Mouse (Mus musculus): ENCODE data around the gene Spop. TPM values are rescaled to one million over a fixed set of nuclear protein-coding genes. Genes with fewer than 3 reads are reported as not detected.

Spop gene
- polyA plus RNA-seq, 1 experiment from 2014 or later: 114 TPM

DNA sequence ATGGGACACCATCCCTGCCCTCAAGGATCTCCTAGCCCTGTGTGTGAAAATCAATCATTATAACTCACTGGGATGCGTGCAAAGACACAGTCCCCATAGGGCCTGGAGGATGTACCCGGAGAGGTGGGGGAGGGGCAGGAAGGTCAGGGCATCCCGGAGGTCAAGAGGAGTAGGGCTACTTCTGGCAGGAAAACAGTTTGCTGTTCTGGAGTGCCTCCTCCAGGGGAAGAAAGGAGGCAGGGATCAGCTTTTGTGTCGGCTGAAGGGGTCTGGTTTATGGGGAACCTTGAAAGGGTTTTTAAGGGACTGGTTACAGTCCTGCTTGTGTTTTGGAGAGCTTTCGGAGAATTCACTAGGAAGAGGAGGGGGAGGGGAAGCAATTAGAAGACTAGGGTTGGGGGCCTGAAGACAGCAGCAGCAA lies 102.6 kb downstream of the Spop start:
- peak overlapping the region; percentile 16; the same call in 1 of the 2 replicates for H3K4me2 ChIP-seq (ENCODE audit: low read depth, severe bottlenecking)
- ATAC-seq (ENCODE audit: insufficient number of reproducible peaks, low FRiP score, low TSS enrichment, low read depth) (no peak), DNase-seq (ENCODE audit: low spot score) (peak; percentile 62)
- under 1% methylated on average over 5 of the region's 5 CpGs for WGBS
- no peaks in the 10 kb centered on the region for H3K36me3 ChIP-seq (ENCODE audit: control insufficient read depth, insufficient read depth, low read length)
- H3K9ac ChIP-seq (ENCODE audit: low read length): no peak overlapping the region; the same call in 1 of the 2 replicates
- H3K4me1 ChIP-seq (ENCODE audit: control insufficient read depth, insufficient read depth, low read length): peaks cover 16% of the 10 kb centered on the region
- H3K4me3 ChIP-seq (ENCODE audit: low read depth, low read length): no peak overlapping the region
- no peaks in the 10 kb centered on the region for H3K9me3 ChIP-seq (ENCODE audit: control insufficient read depth, low read length)
- peaks cover 20% of the 10 kb centered on the region for H3K27me3 ChIP-seq (ENCODE audit: control insufficient read depth, insufficient read depth, low read length)
- peak overlapping the region; percentile 63 for H3K27ac ChIP-seq (replicated peaks; ENCODE audit: low read depth, low read length)

DNA sequence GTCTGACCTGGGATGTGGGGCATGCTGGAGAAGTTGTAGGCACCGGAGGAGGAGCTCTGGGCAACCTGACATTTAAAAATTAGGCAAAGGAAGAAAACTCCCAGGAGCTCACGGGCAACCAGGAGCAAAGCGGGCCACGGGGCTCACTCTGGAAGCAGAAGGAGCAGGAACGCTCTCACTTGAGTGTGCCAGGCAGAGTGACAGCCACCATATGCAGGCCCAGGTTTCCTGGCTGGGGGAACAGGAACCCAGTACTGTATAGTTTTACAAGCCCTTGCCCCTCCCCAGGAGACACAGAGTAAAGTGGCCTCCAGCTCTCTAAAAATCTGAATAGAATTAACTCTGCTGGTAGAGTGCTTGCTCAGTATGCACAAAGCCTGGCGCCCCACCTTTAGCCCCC lies 103.3 kb downstream of the Spop start:
- no peak overlapping the region for H3K4me3 ChIP-seq (ENCODE audit: low read depth, low read length)
- H3K9ac ChIP-seq (ENCODE audit: low read length): no peak overlapping the region; the same call in 1 of the 2 replicates
- DNase-seq (ENCODE audit: low spot score) (no peak), ATAC-seq (ENCODE audit: insufficient number of reproducible peaks, low FRiP score, low TSS enrichment, low read depth) (no peak)
- H3K4me2 ChIP-seq (ENCODE audit: low read depth, severe bottlenecking): peak overlapping the region; percentile 16; the same call in 1 of the 2 replicates
- H3K9me3 ChIP-seq (ENCODE audit: control insufficient read depth, low read length): no peaks in the 10 kb centered on the region
- WGBS: 36% methylated on average over 6 of the region's 6 CpGs
- peaks cover 16% of the 10 kb centered on the region for H3K4me1 ChIP-seq (ENCODE audit: control insufficient read depth, insufficient read depth, low read length)
- peak overlapping the region; percentile 63 for H3K27ac ChIP-seq (replicated peaks; ENCODE audit: low read depth, low read length)
- H3K36me3 ChIP-seq (ENCODE audit: control insufficient read depth, insufficient read depth, low read length): no peaks in the 10 kb centered on the region
- H3K27me3 ChIP-seq (ENCODE audit: control insufficient read depth, insufficient read depth, low read length): peaks cover 20% of the 10 kb centered on the region

DNA sequence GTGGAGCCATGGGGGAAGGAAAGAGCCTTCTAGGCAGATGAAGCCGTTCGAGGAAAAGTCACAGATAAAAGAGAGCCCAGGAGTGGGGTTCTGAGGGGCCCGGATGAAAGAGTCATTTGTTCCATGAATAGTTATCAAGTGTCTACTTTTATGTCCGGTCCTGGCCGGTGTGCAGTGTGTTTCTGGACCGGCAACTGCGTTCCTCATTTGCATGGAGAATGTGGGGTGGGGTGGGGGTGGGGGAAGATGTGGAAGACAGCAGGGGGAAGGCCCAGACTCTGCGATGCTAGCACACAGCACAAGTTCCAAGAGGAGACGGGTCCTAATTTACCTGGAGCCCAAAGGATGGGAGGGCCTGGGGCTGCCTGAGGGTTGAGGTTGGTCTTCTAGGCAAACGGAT lies 105.4 kb downstream of the Spop start:
- WGBS: 71% methylated on average over 10 of the region's 10 CpGs
- DNase-seq (ENCODE audit: low spot score) (no peak), ATAC-seq (ENCODE audit: insufficient number of reproducible peaks, low FRiP score, low TSS enrichment, low read depth) (no peak)
- Histone ChIP-seq H3K27me3 (ENCODE audit: control insufficient read depth, insufficient read depth, low read length) (peaks cover 8% of the 10 kb centered on the region), H3K9ac (ENCODE audit: low read length) (no peak overlapping the region), H3K4me3 (ENCODE audit: low read depth, low read length) (no peak overlapping the region), H3K36me3 (ENCODE audit: control insufficient read depth, insufficient read depth, low read length) (no peaks in the 10 kb centered on the region), H3K9me3 (ENCODE audit: control insufficient read depth, low read length) (no peaks in the 10 kb centered on the region), H3K4me1 (ENCODE audit: control insufficient read depth, insufficient read depth, low read length) (peaks cover 16% of the 10 kb centered on the region), H3K27ac (replicated peaks; ENCODE audit: low read depth, low read length) (no peak overlapping the region), H3K4me2 (ENCODE audit: low read depth, severe bottlenecking) (no peak overlapping the region)

DNA sequence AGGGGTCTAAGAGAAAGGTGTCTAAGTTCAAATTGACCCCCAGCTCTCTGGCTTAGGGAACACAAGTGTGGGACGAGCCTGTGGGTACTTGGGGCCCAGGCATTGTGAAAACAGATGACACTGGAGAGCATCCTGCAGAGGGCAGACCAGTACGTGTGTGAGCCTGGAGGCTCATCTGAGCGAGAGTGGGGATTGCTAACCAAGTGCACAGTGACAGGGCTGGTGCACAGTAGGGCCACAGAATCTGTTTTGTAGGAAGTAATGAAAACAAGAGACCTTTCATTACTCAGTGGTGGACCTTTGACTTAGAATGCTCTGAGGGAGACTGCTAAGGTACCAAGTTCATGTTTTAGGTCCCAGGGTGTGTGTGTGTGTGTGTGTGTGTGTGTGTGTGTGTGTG lies 106.1 kb downstream of the Spop start:
- Histone ChIP-seq H3K27me3 (ENCODE audit: control insufficient read depth, insufficient read depth, low read length) (peaks cover 4% of the 10 kb centered on the region), H3K4me2 (ENCODE audit: low read depth, severe bottlenecking) (no peak overlapping the region), H3K27ac (replicated peaks; ENCODE audit: low read depth, low read length) (no peak overlapping the region), H3K9ac (ENCODE audit: low read length) (no peak overlapping the region), H3K4me3 (ENCODE audit: low read depth, low read length) (no peak overlapping the region), H3K9me3 (ENCODE audit: control insufficient read depth, low read length) (no peaks in the 10 kb centered on the region), H3K4me1 (ENCODE audit: control insufficient read depth, insufficient read depth, low read length) (peaks cover 16% of the 10 kb centered on the region), H3K36me3 (ENCODE audit: control insufficient read depth, insufficient read depth, low read length) (no peaks in the 10 kb centered on the region)
- no peak for DNase-seq (ENCODE audit: low spot score)
- ATAC-seq (ENCODE audit: insufficient number of reproducible peaks, low FRiP score, low TSS enrichment, low read depth): no peak
- WGBS: 62% methylated on average over 3 of the region's 3 CpGs

DNA sequence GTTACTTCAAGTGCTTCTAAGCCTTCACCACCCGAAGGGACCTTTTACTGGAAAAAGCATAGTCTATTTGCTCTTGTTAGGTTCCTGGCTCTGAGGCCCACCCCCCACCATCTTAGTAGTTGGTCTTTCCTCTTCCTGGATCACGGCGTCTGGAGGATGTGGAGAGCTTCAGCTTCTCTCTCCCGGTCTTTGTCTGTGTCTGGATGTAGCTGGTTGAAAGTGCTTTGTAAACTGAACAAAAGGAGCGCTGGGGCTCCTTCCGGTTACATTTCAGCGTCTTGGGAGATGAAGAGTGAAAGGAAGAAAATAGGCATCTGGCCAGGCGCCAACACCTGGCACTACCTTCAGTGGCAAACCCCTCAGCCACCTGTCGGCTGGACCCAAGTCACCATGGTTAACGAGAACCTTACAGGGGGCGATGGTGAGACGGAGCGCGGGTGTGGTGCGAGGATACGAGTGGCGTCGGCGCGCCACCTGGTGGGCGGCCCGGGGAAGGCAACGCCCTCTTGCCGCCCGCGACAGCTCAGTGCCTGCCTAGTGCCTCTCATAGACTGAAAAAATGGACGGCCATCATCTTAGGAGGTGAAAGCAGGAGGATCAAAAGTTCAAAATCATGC lies 106.7 kb downstream of the Spop start:
- Histone ChIP-seq H3K9ac (ENCODE audit: low read length) (no peak overlapping the region), H3K36me3 (ENCODE audit: control insufficient read depth, insufficient read depth, low read length) (no peaks in the 10 kb centered on the region), H3K27ac (replicated peaks; ENCODE audit: low read depth, low read length) (no peak overlapping the region), H3K4me1 (ENCODE audit: control insufficient read depth, insufficient read depth, low read length) (peaks cover 14% of the 10 kb centered on the region), H3K27me3 (ENCODE audit: control insufficient read depth, insufficient read depth, low read length) (peaks cover 2% of the 10 kb centered on the region; the same call in 1 of the 2 replicates), H3K4me2 (ENCODE audit: low read depth, severe bottlenecking) (peak overlapping the region; percentile 21; the same call in 1 of the 2 replicates), H3K4me3 (ENCODE audit: low read depth, low read length) (no peak overlapping the region), H3K9me3 (ENCODE audit: control insufficient read depth, low read length) (no peaks in the 10 kb centered on the region)
- ATAC-seq (ENCODE audit: insufficient number of reproducible peaks, low FRiP score, low TSS enrichment, low read depth) (peak; percentile 51; the same call in 1 of the 2 replicates), DNase-seq (ENCODE audit: low spot score) (peak; percentile 94)
- 9% methylated on average over 27 of the region's 27 CpGs for WGBS

DNA sequence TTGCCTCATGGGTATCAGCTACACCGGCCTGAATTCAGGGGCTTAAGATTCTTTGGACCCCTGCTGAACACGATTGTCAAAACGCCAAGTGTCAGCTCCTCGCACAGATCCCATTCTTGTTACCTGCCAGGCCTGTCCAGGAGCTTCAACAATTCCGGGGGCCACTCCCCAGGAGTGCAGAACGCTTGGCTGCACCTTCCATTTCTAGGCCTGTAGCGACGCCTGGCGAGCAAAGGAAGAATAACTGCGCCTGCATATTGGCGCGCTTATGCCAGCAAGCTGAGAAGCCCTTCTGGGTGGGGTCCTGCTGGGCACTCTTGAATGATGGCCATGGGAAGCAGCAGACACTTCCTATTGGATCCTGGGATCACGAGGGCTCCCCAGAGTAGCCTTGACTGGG lies 107.7 kb downstream of the Spop start:
- H3K4me1 ChIP-seq (ENCODE audit: control insufficient read depth, insufficient read depth, low read length): peaks cover 7% of the 10 kb centered on the region
- H3K27ac ChIP-seq (replicated peaks; ENCODE audit: low read depth, low read length): no peak overlapping the region
- H3K9me3 ChIP-seq (ENCODE audit: control insufficient read depth, low read length): no peaks in the 10 kb centered on the region
- H3K4me2 ChIP-seq (ENCODE audit: low read depth, severe bottlenecking): peak overlapping the region; percentile 20
- no peak for ATAC-seq (ENCODE audit: insufficient number of reproducible peaks, low FRiP score, low TSS enrichment, low read depth)
- H3K27me3 ChIP-seq (ENCODE audit: control insufficient read depth, insufficient read depth, low read length): no peaks in the 10 kb centered on the region
- no peak overlapping the region for H3K4me3 ChIP-seq (ENCODE audit: low read depth, low read length)
- H3K36me3 ChIP-seq (ENCODE audit: control insufficient read depth, insufficient read depth, low read length): no peaks in the 10 kb centered on the region
- no peak overlapping the region for H3K9ac ChIP-seq (ENCODE audit: low read length)
- 2% methylated on average over 13 of the region's 13 CpGs for WGBS
- peak; percentile 90 for DNase-seq (ENCODE audit: low spot score)

DNA sequence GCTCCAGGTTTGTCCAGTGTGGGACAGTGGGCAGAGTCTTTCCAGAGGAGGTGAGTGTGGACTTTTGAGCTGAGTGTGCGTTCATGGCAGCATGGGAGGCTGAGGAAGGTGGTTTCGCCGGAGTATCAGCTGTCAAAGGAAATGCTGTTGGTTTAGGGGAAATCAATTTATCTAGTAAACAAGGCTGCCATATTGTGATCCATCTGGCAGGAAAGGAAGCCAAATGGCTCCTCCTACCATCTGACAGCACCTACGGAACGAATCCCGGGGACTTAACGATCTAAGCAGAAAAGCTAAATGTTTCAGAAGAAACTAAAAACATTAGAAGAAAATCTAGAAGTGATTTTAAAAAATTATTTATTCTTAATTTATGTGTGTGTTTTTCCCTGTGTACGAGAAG lies 113.4 kb downstream of the Spop start:
- no peaks in the 10 kb centered on the region; the same call in none of the 2 replicates for H3K4me1 ChIP-seq (ENCODE audit: control insufficient read depth, insufficient read depth, low read length)
- H3K9me3 ChIP-seq (ENCODE audit: control insufficient read depth, low read length): no peaks in the 10 kb centered on the region
- no peak overlapping the region for H3K4me3 ChIP-seq (ENCODE audit: low read depth, low read length)
- no peak overlapping the region for H3K4me2 ChIP-seq (ENCODE audit: low read depth, severe bottlenecking)
- 87% methylated on average over 8 of the region's 8 CpGs for WGBS
- H3K27ac ChIP-seq (replicated peaks; ENCODE audit: low read depth, low read length): no peak overlapping the region
- ATAC-seq (ENCODE audit: insufficient number of reproducible peaks, low FRiP score, low TSS enrichment, low read depth) (no peak), DNase-seq (ENCODE audit: low spot score) (no peak)
- H3K27me3 ChIP-seq (ENCODE audit: control insufficient read depth, insufficient read depth, low read length): no peaks in the 10 kb centered on the region
- no peak overlapping the region for H3K9ac ChIP-seq (ENCODE audit: low read length)
- H3K36me3 ChIP-seq (ENCODE audit: control insufficient read depth, insufficient read depth, low read length): no peaks in the 10 kb centered on the region

DNA sequence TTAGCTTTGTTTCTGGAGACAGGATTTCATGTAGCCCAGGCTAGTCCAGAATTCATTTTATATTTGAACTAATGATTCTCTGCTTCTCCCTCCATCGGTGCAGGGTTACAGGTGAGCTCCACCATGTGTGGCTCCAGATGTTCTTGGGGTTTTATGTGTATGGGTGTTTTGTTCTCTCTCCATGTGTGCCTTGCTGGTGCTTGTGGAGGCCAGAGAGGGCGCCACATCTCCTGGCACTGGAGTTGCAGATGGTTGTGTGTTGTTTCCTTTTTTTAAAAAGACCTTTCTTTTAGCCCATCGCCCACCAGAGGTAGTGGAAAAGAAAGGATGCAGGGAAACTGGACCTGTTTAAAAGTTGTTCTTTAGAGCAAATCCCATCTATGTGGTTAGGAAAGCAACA lies 114.4 kb downstream of the Spop start:
- ATAC-seq (ENCODE audit: insufficient number of reproducible peaks, low FRiP score, low TSS enrichment, low read depth) (no peak), DNase-seq (ENCODE audit: low spot score) (no peak)
- Histone ChIP-seq H3K9ac (ENCODE audit: low read length) (no peak overlapping the region), H3K36me3 (ENCODE audit: control insufficient read depth, insufficient read depth, low read length) (no peaks in the 10 kb centered on the region), H3K9me3 (ENCODE audit: control insufficient read depth, low read length) (no peaks in the 10 kb centered on the region), H3K4me2 (ENCODE audit: low read depth, severe bottlenecking) (no peak overlapping the region), H3K27me3 (ENCODE audit: control insufficient read depth, insufficient read depth, low read length) (no peaks in the 10 kb centered on the region), H3K4me3 (ENCODE audit: low read depth, low read length) (no peak overlapping the region), H3K4me1 (ENCODE audit: control insufficient read depth, insufficient read depth, low read length) (no peaks in the 10 kb centered on the region; the same call in none of the 2 replicates), H3K27ac (replicated peaks; ENCODE audit: low read depth, low read length) (no peak overlapping the region)
- WGBS: 78% methylated on average over 3 of the region's 3 CpGs

All from limb, embryonic 11.5 days (tissue).